Mouse (Mus musculus) gonadal fat pad, adult 2 months (tissue): ENCODE data around the gene Tnfaip2. TPM values are rescaled to one million over a fixed set of nuclear protein-coding genes. Genes with fewer than 3 reads are reported as not detected.

Experiments used
- DNase-seq: peaks from one replicate; pipeline ENCODE4 v3.0.0-alpha.2; 2012; ENCODE audit warnings: low read depth
- polyA plus RNA-seq: library from polyadenylated mRNA; depleted of rRNA; stranded (reverse); fragments of >200 nt; gene quantifications from 2 replicates; pipeline ENCODE4 v1.2.3, GENCODE M21; 2012

Tnfaip2 gene
- polyA plus RNA-seq, 1 experiment = 29.4 TPM

DNA sequence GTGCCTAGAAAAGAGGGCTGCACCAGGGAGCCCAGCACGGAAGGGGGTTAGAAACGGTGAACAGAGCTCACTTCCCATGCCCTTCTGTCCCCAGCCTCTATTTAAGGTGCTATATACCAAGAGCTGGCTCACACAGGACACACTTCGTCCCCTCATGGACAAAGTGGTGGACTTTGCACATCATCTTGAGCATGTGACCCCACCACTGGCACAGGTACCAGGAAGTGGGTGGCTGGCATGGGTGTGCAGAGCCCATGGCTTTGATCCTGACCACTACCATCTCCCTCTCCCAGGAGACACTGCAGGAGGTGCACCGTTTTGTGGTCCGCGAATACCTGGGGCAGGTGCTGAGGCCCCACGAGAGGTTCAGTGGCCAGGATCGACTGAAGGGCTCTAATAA lies 13.9 kb upstream of the Tnfaip2 start:
- DNase-seq = no peak

- no peak for DNase-seq
These were observed 13.0 kb upstream of the Tnfaip2 start for GRCm38 (mm10) chr12:111428961-111429911.

- DNase-seq = no peak
These were observed 12.0 kb upstream of the Tnfaip2 start for GRCm38 (mm10) chr12:111430049-111430867.

DNA sequence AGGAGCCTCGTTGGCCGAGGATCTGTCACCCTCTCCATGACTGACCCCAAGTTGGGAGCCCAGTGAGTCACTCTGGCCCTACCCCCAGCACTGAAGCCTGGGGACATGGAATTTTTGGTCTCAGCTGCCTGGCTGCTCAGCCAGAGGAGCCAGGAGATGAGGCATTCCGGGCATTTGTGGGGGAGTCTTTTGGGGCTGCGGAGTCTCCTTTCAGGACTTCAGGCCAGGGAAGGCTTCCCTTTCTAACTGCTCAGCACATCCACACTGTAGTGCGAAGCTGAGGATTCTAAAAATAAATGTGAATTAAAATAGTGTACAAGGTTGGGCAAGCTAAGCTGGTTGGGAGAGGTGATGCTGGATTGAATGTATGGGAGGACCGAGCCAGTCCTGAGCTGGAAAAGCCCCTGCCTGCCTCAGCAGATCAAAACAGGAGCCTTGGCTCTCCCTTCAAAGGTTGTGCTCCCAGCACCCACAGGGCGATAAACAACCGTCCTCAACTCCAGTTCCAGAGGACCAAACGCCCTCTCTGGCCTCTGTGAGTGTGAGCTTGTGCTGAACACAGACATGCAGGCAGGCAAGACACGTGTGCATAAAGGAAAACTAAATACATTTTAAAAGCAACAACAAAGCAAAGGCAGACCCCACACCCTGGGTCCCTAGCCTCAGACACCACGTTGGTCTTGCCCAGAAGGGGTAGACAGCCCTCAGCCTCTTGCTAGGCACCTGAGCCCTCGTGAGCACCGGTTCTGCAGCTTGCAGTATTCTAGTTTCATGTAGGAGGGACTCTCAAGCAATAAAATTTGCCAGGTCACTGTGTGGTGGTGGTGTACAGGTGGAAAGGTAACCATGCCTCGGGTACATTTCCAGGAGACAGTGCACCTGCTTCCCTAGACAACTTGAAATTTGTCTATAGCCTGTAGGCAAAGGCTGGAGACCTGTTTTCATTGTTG lies 11.1 kb upstream of the Tnfaip2 start:
- DNase-seq = no peak

- no peak for DNase-seq
These were observed 10.2 kb upstream of the Tnfaip2 start for GRCm38 (mm10) chr12:111432097-111432496.

DNA sequence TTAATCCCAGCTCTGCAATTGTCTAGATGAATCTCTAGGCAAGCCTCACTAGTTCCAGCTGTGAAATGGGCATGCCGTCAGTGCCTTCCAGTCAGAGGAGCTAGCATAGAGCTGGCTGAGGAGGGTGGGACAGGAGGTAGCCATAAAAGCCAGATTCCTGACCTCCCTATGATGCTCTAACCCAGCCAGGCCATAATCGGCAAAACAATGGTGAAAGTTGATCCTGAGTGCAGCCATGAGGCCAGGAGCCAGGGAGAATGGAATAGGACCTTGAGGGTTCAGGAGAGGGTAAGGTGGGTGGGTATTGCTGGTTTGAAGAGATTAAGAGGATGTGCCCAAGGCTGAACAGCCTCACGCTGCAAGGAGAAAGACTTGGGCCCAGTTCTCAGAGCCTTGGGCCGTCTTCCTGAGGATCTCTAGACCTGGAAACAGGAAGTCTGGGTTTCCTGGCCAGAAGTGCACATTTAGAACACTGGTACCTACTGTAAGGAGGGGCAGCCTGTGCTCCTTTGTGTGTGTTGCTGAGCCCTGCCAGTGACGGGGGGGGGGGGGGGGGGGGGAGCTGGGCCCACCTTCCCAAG lies 9.4 kb upstream of the Tnfaip2 start:
- no peak for DNase-seq

DNA sequence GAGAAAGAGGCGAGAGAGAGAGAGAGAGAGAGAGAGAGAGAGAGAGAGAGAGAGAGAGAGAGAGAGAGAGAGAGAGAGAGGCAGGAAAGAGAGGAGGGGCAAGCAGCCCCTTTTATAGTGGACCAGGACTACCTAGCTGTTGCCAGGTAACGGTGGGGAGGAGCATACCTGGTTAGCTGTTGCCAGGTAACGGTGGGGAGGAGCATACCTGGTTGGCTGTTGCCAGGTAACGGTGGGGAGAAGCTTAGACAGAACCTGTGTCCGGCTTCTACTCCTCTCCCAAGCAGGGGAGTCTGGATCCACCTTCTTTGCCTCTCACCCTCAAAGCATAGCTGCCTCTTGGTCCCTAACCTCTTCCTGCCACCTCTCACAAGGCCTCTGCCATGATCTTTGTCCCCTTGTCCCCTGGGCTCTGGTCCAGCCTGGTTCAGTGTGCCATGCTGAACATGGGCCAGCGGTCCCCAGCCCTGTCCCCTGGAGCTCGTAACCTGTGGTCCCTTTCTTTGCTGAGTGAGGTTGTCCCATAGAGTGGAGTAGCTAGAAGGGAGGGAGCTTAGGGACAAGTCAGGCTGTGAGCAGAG lies 8.0 kb upstream of the Tnfaip2 start:
- no peak for DNase-seq

GRCm38 (mm10) chr12:111434745-111435327 lies 7.4 kb upstream of the Tnfaip2 start:
- no peak for DNase-seq

GRCm38 (mm10) chr12:111436170-111436569 lies 6.1 kb upstream of the Tnfaip2 start:
- no peak for DNase-seq

GRCm38 (mm10) chr12:111436640-111437039 lies 5.6 kb upstream of the Tnfaip2 start:
- DNase-seq = no peak

- no peak for DNase-seq
These were observed 4.9 kb upstream of the Tnfaip2 start for GRCm38 (mm10) chr12:111437222-111437900.

DNA sequence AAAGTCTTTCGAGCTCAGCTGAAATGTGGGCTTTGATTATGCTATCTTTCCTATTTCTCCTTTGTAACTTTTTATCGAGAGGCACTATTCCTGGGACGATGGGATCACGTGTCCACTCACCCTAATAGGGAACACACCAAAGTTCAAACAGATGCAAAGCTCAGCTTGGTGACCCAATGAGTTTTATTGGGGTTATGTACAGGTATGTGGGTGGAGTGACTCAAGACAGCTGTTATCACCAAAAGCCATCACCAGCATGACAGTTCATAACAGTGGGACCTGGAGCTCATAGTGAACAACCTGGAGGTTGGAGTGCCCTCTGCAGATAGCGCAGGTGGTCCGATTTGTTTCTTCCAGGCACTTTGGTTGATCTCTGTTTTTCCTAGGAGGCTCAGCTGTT lies 3.4 kb upstream of the Tnfaip2 start:
- no peak for DNase-seq

DNA sequence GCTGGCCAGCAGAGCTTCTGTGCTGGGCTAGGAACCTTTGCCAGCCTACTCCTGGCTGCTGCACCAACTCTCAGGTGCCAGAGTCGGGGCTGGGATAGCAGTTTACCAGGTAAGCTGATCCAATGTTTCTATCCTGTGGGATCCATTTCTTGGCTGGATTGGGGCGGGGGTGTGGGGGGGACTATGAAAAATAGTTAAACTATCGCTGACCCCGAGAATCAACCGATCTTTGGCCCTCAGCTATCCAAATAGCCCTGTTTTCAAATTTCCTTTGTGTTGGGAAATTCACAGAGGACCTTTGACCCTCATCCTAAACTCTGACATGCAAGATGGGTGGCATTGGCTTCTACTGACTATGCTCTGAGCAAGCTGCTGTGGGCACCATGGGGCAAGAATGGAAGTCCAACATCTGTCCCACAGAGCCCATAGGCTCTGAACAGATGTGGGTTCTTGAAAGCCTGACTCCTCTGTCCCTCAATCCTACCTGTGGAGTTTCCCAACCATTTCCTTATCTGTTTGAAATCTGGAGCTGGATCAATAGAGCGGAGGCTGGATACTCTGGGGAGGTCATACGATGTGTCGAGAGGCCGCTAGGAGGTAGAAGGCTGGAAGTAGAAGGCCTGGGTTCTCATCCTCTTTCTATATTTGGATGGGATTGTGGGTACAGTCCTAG lies 1.4 kb upstream of the Tnfaip2 start:
- no peak for DNase-seq

DNA sequence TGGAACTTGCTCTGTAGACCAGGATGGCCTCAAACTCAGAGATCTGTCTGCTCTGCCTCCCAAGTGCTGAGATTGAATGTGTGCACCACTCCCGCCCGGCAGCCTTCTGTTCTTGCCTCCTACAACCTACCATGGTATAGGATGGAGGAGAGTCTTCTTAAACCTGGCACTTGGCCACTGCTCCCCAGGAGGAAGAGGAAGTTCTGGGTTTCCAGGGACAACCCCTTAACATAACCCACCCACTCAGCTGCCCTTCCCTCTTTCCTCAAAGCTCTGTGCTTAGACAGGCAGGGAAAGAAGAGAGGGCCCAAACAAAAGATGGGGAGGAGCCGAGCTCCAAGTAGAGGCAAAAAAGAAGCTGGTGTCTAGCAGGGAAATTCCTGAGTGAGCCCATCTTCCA lies 746 bp upstream of the Tnfaip2 start:
- no peak for DNase-seq

DNA sequence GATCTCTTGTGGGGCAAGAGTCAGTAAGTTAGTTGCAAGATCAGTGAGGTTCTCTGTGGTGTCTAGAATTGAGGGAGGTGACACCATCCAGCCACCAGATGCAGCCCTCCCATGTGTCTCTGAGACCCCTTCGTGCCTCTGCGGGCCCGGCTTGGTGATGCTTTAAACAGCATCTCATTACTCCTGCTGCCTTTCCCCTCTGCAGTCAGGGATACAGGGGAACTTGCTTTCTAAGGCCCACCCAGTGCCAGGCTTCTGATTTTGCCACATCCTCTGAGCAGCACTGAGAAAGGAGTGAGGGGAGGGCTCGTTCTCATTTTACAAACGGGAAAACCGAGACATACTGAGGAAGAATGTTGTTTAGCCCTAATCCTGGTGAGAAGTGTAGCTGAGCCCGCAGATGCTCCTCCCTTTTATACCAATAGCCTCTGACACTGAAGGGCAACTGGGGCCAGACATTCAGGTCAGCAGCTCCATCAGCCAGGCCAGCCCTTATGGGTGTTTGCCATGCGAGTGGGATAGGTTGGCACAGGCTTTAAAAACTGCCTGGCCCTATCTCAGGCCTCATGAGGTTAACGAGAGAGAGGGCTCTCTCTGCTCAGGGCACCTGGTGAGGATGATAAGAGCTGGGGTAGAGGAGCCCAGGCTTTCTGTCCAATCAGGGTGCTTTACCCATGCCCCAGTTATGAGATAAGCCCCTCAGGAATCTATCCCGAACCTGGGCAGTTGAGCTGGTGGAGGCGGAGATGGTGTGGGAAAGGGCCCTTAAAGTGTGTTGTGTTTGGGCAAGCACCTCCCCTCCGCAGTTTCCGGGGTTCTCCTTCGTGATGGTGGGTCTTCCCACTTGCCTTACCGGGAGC lies 972 bp downstream of the Tnfaip2 start:
- DNase-seq = no peak

DNA sequence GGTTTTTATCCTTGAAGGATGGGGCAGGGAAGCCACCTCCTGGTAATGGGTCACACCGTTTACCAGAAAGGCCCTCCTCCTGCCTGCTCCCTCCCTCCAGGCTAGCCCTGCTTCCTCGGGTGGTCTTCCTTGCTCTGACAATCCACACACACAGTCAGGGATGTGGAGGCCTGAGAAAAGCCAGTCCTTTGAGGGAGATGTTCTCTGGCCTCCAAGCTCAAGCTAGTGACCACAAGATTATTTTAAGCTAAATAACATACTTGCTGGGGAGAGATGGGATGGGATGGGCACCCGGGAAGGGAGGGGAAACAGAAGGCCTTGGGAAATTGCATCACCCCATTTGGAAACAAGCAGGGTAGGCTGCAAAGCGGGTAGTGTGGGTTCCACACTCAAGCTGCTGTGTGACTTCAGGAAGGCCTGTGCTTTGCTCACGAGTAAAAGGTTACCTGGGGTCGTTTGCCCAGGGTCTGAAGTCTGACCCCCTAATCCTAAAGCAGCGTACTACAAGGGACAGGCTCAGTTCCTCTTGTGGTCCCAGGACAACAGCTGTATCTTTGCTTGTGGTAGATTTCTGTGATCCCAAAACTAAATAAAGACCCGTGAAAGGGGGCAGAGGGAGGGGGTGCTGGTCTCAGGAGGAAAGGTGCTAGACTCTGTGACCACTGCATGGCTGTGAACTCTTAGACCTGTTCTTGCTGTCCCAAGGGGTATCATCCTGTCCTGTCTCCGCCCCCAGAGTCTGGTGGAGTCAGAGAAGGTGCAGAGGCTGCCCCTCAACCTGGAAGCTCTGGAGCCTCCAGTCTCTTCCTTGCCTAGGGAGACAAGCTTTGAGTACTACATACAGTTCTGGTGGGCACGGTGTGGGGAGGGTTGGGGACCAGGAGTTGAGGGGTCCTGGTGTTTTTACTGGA lies 1.9 kb downstream of the Tnfaip2 start:
- no peak for DNase-seq

DNA sequence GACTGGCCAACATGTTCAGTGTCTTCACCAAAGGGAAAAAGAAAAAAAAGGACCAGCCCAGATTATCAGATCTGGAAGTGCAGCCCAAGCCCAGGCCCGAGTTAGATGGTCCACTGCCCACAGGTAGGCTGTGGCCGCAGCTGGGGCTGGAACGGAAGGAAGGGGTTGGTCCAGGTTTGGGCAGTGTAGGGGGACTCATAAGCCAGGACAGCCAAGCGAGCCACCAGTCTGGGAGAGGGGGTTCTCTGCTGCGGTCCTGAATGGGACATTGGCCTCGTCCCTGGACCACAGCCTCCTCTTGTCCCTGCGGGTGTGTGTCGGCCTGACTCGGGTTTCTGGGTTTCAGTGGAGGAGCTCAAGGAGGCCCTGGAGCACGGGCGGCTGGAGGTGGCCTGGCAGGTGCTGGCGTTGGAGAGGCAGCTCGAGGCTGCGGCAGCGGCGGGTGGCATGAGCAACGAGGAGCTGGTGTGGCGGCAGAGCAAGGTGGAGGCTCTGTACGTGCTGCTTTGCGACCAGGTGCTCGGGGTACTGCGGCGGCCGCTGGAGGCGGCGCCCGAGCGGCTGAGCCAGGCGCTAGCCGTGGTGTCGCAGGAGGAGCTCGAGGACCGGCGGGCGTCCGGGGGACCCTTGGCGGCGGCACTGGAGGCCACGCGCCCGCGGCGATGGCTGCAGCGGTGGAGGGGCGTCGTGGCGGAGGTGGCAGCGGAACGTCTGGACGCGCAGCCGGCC lies 3.1 kb downstream of the Tnfaip2 start:
- DNase-seq = no peak
